Mouse (Mus musculus): ENCODE results near the gene Ric3. TPM values are rescaled to one million over a fixed set of nuclear protein-coding genes. Genes with fewer than 3 reads are reported as not detected.
A peak's percentile ranks its signal among the peaks of the same experiment; 100 is the strongest.

The Ric3 gene
- total RNA-seq, 2 experiments from 2014 or later, result 0.55 to 0.95 TPM

DNA sequence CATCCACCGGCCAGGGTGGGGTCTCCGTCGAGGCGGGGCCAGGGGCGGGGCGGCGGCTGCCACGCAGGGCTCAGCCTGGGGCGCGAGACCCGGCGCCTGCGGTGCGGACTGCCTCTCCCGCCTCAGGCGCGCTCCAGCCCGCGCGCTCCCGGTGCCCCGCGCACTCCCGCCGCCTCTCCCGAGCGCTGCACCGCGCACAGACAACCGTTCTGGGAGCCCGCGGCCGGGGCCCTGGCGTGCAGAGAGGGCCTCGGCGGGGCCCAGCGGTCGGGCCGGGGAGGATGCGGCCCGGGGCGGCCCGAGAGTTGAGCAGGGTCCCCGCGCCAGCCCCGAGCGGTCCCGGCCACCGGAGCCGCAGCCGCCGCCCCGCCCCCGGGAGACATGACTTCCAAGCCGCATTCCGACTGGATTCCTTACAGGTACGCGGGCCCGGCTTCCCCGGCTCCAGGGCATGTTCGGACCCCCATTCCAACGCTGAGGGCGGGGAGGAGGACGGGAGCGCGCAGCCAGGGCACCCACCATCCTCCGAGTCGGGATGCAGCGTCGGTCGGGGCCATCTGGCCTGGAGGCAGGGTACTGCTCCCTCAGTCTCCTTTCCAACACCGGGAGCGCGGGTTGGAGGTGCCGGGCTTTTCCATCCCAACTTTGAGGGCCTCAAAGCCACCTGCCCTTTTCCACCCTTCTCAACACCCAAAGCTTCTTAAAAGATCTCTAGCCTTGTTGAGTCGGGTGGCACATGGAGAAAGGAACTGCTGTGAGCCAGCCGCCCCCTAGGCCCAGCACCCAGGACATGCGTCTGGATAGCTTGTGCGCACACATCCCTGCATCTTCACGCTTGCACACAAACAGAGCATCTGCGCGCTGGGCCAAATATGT lies 72.2 kb downstream of the Ric3 start:
- DNase-seq, result no peak
- intact Hi-C loops (cut with DNase I), result no loop called here

DNA sequence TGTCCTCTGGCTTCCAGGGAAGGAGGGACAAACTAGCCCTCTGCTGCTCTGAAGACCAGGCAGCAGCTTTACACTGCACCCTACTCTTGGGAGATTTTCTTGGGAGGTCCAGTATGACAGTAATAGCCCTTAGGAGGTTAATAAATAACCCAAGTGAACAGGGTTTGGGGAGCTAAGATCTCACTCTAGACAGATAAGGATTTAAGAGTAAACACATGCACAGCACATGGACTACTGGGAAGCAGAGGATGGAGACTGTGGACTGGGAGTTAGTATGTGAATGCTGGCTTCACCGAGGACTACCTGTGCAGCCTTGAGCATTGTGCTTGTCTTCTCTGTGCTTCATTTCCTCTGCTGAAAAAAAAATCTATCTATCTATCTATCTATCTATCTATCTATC lies 73.9 kb downstream of the Ric3 start:
- intact Hi-C loops (cut with DNase I), result no loop called here

DNA sequence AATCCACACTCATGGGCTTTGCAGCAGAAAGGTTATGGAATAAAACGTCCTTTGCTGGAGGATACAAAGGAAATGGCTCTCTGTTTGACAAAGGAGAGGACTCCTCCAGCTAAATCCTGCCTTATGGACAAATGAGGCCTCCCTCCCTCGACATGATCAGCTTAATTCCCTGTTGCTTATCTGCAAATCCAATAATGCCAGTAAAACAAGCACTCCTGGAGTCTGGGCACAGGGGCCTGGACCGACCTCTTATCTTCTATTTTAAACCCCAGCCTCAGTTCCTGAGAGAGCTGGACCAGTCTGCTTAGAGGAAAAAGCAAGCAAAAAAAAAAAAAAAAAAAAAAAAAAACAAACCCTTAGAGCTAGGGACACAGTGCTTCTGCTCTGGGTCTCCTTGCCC lies 79.5 kb downstream of the Ric3 start:
- intact Hi-C loops (cut with DNase I), result no loop called here
- no peak for DNase-seq

More for the DNA sequence above, 73.9 kb downstream of the Ric3 start:
- DNase-seq, result no peak

DNA sequence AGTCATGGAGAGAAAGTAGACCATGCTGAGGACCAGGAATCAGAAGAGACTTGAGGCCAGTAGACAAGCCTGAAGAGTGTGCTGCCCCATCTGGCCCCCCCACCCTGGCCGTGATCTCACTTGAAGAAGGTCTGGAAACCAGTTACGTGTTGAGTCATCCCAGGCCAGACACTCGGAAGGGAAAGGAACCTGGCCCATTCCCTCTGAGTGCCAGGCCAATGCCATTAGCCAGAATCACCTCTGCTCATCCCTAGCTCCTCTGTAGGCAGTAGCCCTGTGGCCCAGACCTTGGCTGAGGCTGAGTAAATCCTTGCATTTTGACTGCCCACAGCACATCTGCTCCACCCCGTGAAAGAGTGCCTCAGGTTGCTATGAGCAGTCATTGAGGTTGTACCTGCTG lies 81.2 kb downstream of the Ric3 start:
- intact Hi-C loops (cut with DNase I), result no loop called here
- no peak for DNase-seq

DNA sequence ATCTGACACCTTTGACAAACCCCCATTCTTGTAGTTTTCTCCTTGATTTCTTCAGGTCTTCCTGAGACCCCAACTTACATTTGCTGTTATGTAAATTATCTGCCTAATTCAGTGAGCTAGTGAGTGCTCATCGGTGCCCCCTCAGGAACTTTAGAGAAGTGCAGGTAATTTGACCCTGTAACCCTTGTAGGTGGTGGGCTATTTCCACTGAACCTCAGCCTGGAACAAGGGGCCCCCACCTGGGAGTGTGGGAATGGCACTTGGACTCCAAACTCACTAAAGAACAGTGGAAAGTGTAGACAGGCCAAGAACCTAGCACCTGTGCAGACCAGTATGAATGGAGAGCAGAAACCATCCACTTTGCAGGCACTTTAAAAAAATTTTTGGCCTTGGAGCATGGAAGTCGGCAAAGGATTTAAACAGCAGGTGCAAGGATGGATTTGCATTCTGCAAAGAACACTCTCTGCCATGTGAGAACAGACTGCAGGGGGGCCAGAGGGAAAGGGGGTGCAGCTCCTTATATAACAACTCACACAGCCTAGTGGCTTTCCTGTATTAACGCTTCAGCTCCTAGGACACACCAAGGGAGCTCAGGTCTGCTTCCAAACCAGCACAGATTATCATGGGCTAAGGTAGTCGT lies 82.7 kb downstream of the Ric3 start:
- intact Hi-C loops (cut with DNase I), result no loop called here
- DNase-seq, result no peak

DNA sequence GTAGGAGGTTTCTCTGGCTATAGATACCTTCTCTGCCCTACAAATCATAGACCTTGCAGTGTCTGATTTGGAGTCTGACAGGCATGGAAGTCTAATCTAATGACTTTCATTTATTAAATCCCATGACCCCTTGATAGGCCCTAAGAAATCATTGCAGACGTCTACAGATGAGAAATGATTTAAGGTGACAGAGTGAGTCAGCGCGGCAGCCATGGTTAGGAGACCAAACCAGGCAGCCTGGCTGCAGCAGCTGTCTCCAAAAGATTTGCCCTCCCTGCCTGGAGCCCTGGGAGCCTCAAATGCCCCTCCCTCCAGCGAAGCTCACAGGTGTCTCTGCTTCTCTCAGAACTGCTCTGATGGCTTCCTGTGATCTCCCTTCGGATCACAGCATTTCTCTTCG lies 87.0 kb downstream of the Ric3 start:
- no peak for DNase-seq
- intact Hi-C loops (cut with DNase I), result no loop called here

DNA sequence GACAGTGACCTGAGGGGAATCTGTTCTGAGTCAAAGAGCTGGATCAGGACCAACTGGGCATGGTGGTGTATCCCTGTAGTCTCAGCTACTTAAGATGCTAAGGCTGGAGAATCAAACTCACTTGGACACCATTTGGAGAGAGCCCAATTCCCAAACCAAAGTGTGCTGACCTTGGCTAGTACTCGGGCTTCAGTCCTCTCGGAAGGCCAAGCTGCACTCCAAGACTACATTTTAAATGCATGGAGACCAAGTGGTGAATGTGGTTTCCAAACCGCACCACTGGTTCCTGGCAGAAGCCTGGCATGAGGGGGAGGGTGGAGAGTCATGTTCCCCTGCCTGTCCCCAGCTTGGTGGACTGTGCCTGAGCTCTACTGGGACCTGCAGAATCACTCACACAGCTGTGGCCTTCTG lies 89.2 kb downstream of the Ric3 start:
- peak; percentile 10 to 34 for DNase-seq
- intact Hi-C loops (cut with DNase I), result no loop called here

DNA sequence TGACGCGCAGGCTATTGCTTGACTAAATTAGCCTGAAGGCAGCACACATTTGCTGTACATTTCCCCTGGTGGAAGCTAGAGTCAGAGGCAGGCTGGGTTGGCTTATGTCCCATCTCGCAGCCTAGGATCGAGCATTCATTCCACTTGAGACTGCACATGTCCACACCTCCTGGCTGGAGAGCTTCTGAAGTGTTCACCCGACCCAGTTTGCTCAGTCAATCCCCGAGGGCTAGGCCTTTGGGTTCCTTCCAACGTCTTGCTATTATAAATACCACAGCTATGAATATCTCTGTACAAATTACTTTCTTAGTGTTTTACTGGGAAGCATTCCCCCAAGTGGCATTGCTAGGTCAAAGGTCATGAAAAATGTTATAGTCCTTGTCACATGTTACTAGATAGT lies 89.9 kb downstream of the Ric3 start:
- intact Hi-C loops (cut with DNase I), result no loop called here
- DNase-seq, result peak; percentile 62 to 74

DNA sequence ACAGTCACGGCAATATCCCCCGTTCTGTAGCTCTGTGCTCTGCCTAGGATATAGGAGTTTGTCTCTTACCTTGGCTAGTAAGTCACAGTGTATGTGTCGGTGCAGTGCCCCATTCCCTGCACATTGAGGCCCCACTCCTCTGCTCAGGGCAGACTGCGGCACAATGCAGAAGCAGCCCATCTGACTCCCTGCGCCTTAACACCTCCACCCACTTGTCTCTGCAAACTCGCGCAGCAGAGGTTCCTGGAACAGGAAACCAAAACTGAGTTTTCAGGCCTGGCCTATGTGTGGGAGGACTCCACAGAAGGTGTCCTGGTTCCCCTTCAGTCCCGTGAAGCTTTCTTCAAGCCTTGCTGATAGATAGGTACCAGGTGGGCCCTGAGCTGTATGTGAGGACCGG lies 91.9 kb downstream of the Ric3 start:
- intact Hi-C loops (cut with DNase I), result no loop called here
- no peak for DNase-seq

DNA sequence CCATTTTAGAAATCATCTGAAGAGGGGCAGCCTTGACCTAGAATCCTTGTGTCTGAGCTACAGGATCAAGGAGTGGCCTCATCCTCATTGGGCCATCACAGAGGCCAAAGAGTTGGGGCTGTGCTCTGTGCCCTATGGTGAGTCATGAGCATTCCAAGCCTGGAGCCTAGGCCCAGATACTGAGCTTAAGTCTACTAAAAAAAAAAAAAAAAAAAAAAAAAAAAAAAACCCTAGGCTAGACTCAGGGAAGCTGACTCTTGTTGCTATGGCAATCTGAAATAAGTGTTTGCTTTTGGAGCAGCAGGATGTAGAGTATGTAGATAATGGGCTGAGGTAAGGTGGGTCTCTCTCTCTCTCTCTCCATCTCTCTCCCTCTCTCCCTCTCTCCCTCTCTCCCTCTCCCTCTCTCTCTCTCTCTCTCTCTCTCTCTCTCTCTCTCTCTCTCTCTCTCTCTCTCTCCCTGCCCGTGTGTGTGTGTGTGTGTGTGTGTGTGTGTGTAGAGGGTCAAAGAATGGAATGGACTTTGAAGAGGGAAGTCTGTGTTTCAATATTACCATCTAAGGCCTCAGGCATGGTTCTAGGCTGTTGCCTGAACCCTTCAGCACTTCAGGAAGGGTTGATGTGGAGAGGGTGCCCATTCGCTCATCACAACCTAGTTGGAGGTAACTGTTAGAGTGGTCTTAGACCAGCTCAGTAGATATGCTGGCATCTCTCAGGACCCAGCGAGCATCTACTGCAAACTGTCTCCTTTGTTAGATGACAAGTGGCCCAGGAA lies 97.0 kb downstream of the Ric3 start:
- DNase-seq, result no peak
- intact Hi-C loops (cut with DNase I), result no loop called here

Other genes with a start within 250 kb of the Ric3 start
- not detected for gene Olfr516, start 232.8 kb downstream of the Ric3 start, total RNA-seq (2021)
- gene Olfr517, start 211.0 kb downstream of the Ric3 start, total RNA-seq (2021), result not detected
- gene Olfr518, start 198.3 kb downstream of the Ric3 start, total RNA-seq (2021), result not detected
- not detected for gene Olfr519, start 188.9 kb downstream of the Ric3 start, total RNA-seq (2021)
- 10 to 100 TPM; 16.4 to 17.9 TPM for gene Nlrp10, start 153.2 kb downstream of the Ric3 start, total RNA-seq (2021)
- 10 to 100 TPM; 90.2 to 92.6 TPM for gene Eif3f, start 148.9 kb downstream of the Ric3 start, total RNA-seq (2021)
- under 1 TPM; 0.46 to 0.48 TPM for gene Tub, start 133.0 kb downstream of the Ric3 start, total RNA-seq (2021)
- gene Lmo1, start 91.9 kb upstream of the Ric3 start, total RNA-seq (2021), result 1 to 10 TPM; 1.8 to 2.6 TPM